Mouse (Mus musculus) small intestine, adult 2 months (tissue): ENCODE results near the gene M1ap. TPM values are rescaled to one million over a fixed set of nuclear protein-coding genes. Genes with fewer than 3 reads are reported as not detected.

Experiments used
- H3K27ac ChIP-seq: fragments of 200-500 bp; 2 replicates; pipeline ENCODE4 v1.5.1; 2012; ENCODE audit warnings: low read depth, low read length, control low read depth, inconsistent platforms; ENCODE audit not compliant: insufficient read depth
- H3K27me3 ChIP-seq: fragments of 200-500 bp; 2 replicates; pipeline ENCODE4 v1.6.1; 2012; ENCODE audit warnings: mild to moderate bottlenecking, moderate library complexity, low read length, inconsistent platforms; ENCODE audit not compliant: control insufficient read depth, insufficient read depth
- H3K36me3 ChIP-seq: fragments of 200-500 bp; 2 replicates; pipeline ENCODE4 v1.6.1; 2012; ENCODE audit warnings: mild to moderate bottlenecking, low read length, control low read depth, inconsistent platforms; ENCODE audit not compliant: control insufficient read depth, insufficient read depth
- H3K4me1 ChIP-seq: fragments of 200-500 bp; 2 replicates; pipeline ENCODE4 v1.6.1; 2012; ENCODE audit warnings: low read length, inconsistent platforms, mixed read lengths; ENCODE audit not compliant: control insufficient read depth, insufficient read depth, insufficient read length
- H3K4me3 ChIP-seq: fragments of 200-500 bp; 2 replicates; pipeline ENCODE4 v1.5.1; 2012; ENCODE audit warnings: low read depth, mild to moderate bottlenecking, control low read depth, inconsistent platforms, low read length, moderate library complexity
- CTCF ChIP-seq: fragments of 200-500 bp; IDR thresholded peaks from 2 replicates; pipeline ENCODE4 v1.5.1; 2012; ENCODE audit warnings: low read depth, mild to moderate bottlenecking, control low read depth, inconsistent platforms, low read length, moderate library complexity, mixed read lengths; ENCODE audit not compliant: insufficient replicate concordance, insufficient read length; ENCODE audit errors: extremely low read depth
- POLR2A ChIP-seq: fragments of 200-500 bp; IDR thresholded peaks from 2 replicates; pipeline ENCODE4 v1.6.1; 2012; ENCODE audit warnings: low read depth, mild to moderate bottlenecking, control low read depth, inconsistent platforms, low read length, moderate library complexity
- WGBS: fragments of 180-500 bp; shearing (Covaris S2); methylation state at CpG from one replicate; pipeline ENCODE4 v1.1.7; 2018; 5-methylcytosine and 5-hydroxymethylcytosine counted together
- polyA plus RNA-seq: library from polyadenylated mRNA; depleted of rRNA; stranded (reverse); fragments of >200 nt; gene quantifications from 2 replicates; pipeline ENCODE4 v1.2.3, GENCODE M21; 2012

The M1ap gene
- polyA plus RNA-seq, 1 experiment = 1.3 TPM

DNA sequence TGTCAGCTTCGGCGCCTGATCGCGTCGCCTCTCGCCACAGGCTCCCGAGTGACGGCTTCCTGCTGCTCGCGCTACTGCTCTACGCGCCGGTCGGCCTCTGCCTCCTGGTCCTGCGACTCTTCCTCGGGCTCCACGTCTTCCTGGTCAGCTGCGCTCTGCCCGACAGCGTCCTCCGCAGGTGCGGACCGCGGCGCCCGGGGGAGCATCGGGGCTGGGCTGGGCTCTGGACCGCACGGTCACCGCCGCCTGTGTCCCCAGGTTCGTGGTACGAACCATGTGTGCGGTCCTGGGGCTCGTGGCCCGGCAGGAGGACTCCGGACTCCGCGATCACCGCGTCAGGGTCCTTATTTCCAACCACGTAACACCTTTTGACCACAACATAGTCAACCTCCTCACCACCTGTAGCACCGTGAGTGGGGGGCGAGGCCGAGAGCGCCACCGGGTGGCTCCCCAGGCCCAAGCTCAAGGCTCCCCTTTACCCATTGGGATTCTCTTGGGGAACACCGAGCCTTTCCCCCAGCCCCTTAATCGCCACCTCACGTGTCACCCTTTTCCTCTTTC is 108.2 kb downstream of the M1ap start, which contains the start of gene Htra2:
Htra2 (minus strand) TSS at position 403 of the 561 bp plus-strand sequence.
- under 1% methylated on average over 50 of the region's 50 CpGs for WGBS
- H3K27me3 ChIP-seq = no peaks in the 10 kb centered on the region
- H3K4me1 ChIP-seq = peaks cover 20% of the 10 kb centered on the region
- peak within 1 kb of the TSS; percentile 65 for H3K27ac ChIP-seq
- H3K4me3 ChIP-seq = peak within 1 kb of the TSS; percentile 77
- no peak for TF ChIP-seq POLR2A
- peak; percentile 35; the same call in 1 of the 2 replicates for TF ChIP-seq CTCF
- H3K36me3 ChIP-seq = peaks cover 19% of the 10 kb centered on the region

- TF ChIP-seq CTCF = no peak
- peak; percentile 89 for TF ChIP-seq POLR2A
- WGBS = 23% methylated on average over 3 of the region's 3 CpGs
- peaks cover 14% of the 10 kb centered on the region for H3K36me3 ChIP-seq
- peak within 1 kb of the TSS; percentile 71 for H3K4me3 ChIP-seq
- H3K4me1 ChIP-seq = peaks cover 20% of the 10 kb centered on the region
- H3K27me3 ChIP-seq = no peaks in the 10 kb centered on the region
- peak within 1 kb of the TSS; percentile 91 for H3K27ac ChIP-seq
Observed at GRCm38 (mm10) chr6:83057790-83058189, 111.1 kb downstream of the M1ap start, which contains the start of gene Dqx1. Dqx1 (plus strand) TSS chr6:83057844.

DNA sequence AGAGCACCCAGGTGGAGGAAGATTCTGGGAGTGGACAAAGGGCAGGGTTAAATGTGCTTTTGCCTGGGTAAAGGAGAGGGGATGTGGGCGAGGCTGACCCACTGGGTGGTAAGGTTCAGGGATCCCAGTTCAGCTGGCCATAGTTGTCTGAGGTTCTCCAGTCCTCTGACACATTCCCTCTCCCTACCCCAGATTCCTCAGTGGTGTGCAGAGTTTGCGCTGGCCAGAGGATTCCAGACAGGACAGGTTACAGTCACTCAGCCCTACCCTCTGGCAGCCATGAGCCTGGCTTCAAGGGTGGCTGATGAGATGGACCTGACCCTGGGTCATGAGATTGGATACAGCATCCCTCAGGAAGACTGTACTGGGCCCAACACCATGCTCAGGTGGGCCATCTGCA is 112.0 kb downstream of the M1ap start:
- H3K27ac ChIP-seq = peak overlapping the region; percentile 91
- H3K36me3 ChIP-seq = peaks cover 15% of the 10 kb centered on the region
- H3K4me3 ChIP-seq = peak overlapping the region; percentile 71
- TF ChIP-seq CTCF (no peak), POLR2A (no peak)
- peaks cover 14% of the 10 kb centered on the region for H3K4me1 ChIP-seq
- WGBS = 70% methylated on average over 2 of the region's 2 CpGs
- no peaks in the 10 kb centered on the region for H3K27me3 ChIP-seq

- H3K27ac ChIP-seq = no peak overlapping the region
- H3K4me3 ChIP-seq = no peak overlapping the region
- no peak for TF ChIP-seq CTCF
- no peak for TF ChIP-seq POLR2A
- H3K4me1 ChIP-seq = peaks cover 18% of the 10 kb centered on the region
- 68% methylated on average over 8 of the region's 8 CpGs for WGBS
- H3K27me3 ChIP-seq = peaks cover 43% of the 10 kb centered on the region
- peaks cover 8% of the 10 kb centered on the region; the same call in 1 of the 2 replicates for H3K36me3 ChIP-seq
Observed at GRCm38 (mm10) chr6:83065995-83066394, 119.3 kb downstream of the M1ap start.

GRCm38 (mm10) chr6:83066441-83066840 is 119.7 kb downstream of the M1ap start:
- 77% methylated on average over 6 of the region's 6 CpGs for whole genome bisulfite sequencing
- H3K4me1 ChIP-seq = peaks cover 22% of the 10 kb centered on the region

GRCm38 (mm10) chr6:83068221-83068620 is 121.5 kb downstream of the M1ap start:
- Histone ChIP-seq H3K36me3 (peaks cover 7% of the 10 kb centered on the region; the same call in 1 of the 2 replicates), H3K27ac (no peak overlapping the region), H3K4me1 (peaks cover 22% of the 10 kb centered on the region), H3K27me3 (peaks cover 62% of the 10 kb centered on the region), H3K4me3 (peak overlapping the region; percentile 41)
- WGBS = 31% methylated on average over 8 of the region's 8 CpGs
- no peak for TF ChIP-seq CTCF
- no peak for TF ChIP-seq POLR2A

More at GRCm38 (mm10) chr6:83066441-83066840, 119.7 kb downstream of the M1ap start:
- TF ChIP-seq CTCF = no peak
- no peak for TF ChIP-seq POLR2A
- peaks cover 47% of the 10 kb centered on the region for H3K27me3 ChIP-seq
- H3K27ac ChIP-seq = no peak overlapping the region
- no peak overlapping the region for H3K4me3 ChIP-seq
- H3K36me3 ChIP-seq = peaks cover 8% of the 10 kb centered on the region; the same call in 1 of the 2 replicates

GRCm38 (mm10) chr6:83068706-83069487 is 122.2 kb downstream of the M1ap start:
- Histone ChIP-seq H3K4me3 (peak overlapping the region; percentile 41), H3K27me3 (peaks cover 62% of the 10 kb centered on the region), H3K27ac (no peak overlapping the region), H3K36me3 (peaks cover 7% of the 10 kb centered on the region; the same call in 1 of the 2 replicates), H3K4me1 (peaks cover 22% of the 10 kb centered on the region)
- no peak for TF ChIP-seq CTCF
- TF ChIP-seq POLR2A = no peak; the same call in 1 of the 2 replicates
- 2% methylated on average over 81 of the region's 81 CpGs for WGBS
